ENCODE assay signal across 23 mouse cellular contexts in the genomic region with DNA sequence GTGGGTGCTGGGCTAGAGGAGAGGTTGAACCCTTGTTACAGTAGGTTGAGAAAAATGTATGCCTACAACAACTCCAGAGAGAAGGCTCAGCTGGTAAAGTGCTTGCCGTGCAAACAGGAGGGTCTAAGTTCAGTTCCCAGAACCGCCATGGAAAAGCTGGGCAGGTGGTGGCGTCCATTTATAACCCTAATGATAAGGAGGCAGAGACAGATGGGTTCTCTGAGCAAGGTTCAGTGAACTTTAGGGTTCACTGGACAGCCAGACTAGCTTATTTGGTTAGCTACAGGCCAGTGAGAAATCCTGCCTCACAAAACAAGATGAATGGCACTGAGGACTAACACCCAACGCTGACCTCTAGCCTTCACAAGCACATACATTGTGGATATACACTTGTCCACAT. TPM values are rescaled to one million over a fixed set of nuclear protein-coding genes. Genes with fewer than 3 reads are reported as not detected.
DNase-seq lines count a peak whose midpoint lies in the region; ATAC-seq and TF ChIP-seq lines count a peak whose summit lies in the region.
"Had no signal": no experiment of that assay in that cellular context is flagged by ENCODE, and none has a peak within 500 bp of the region (broad histone marks: within the 10 kb centered on the region; RNA-seq: fewer than 3 reads in every experiment).

No protein-coding gene starts in this region.

- no peak overlapping the region for H3K4me2 ChIP-seq in intestine, postnatal 0 days (replicated peaks; ENCODE audit: low read depth)
- H3K4me2 ChIP-seq: embryonic facial prominence, embryonic 15.5 days; heart, embryonic 12.5 days; hindbrain, embryonic 14.5 days; limb, embryonic 13.5 days; stomach, embryonic 15.5 days had no signal

- no peaks in the 10 kb centered on the region for H3K36me3 ChIP-seq in intestine, postnatal 0 days (ENCODE audit: control insufficient read depth, insufficient read depth)
- no peaks in the 10 kb centered on the region for H3K36me3 ChIP-seq in small intestine, adult 2 months (ENCODE audit: control insufficient read depth, insufficient read depth, low read length)
- H3K36me3 ChIP-seq: embryonic facial prominence, embryonic 15.5 days; heart, embryonic 12.5 days; limb, embryonic 13.5 days; stomach, embryonic 15.5 days had no signal

- no peak for TF ChIP-seq POLR2A in small intestine, adult 2 months (IDR thresholded peaks at IDR 0.05; ENCODE audit: low read depth, low read length)

- ATAC-seq in intestine, postnatal 0 days = peak; percentile 50
- ATAC-seq: forebrain, embryonic 16.5 days; liver, postnatal 0 days; midbrain, embryonic 16.5 days had no signal

- no peak overlapping the region for H3K4me3 ChIP-seq in intestine, postnatal 0 days (ENCODE audit: low read depth, low read length)
- no peak overlapping the region for H3K4me3 ChIP-seq in small intestine, adult 2 months (ENCODE audit: low read depth, low read length)
- H3K4me3 ChIP-seq in left cerebral cortex, adult 2 months = no peak overlapping the region
- H3K4me3 ChIP-seq: embryonic facial prominence, embryonic 15.5 days; heart, embryonic 12.5 days; limb, embryonic 13.5 days; megakaryocyte, embryonic 14.5 days; stomach, embryonic 15.5 days had no signal

- H3K27me3 ChIP-seq in intestine, postnatal 0 days (replicated peaks; ENCODE audit: control insufficient read depth, insufficient read depth, low read length) = no peaks in the 10 kb centered on the region
- no peaks in the 10 kb centered on the region for H3K27me3 ChIP-seq in small intestine, adult 2 months (ENCODE audit: control insufficient read depth, insufficient read depth, low read length)
- H3K27me3 ChIP-seq: embryonic facial prominence, embryonic 15.5 days; limb, embryonic 13.5 days; stomach, embryonic 15.5 days had no signal

- H3K27ac ChIP-seq in intestine, postnatal 0 days (ENCODE audit: low read depth, low read length) = no peak overlapping the region
- H3K27ac ChIP-seq in small intestine, adult 2 months (ENCODE audit: insufficient read depth, low read depth, low read length) = peak overlapping the region; percentile 59; the same call in 1 of the 2 replicates
- no peak overlapping the region for H3K27ac ChIP-seq in left cerebral cortex, adult 2 months
- H3K27ac ChIP-seq: embryonic facial prominence, embryonic 15.5 days; hindbrain, embryonic 14.5 days; kidney, postnatal 0 days; limb, embryonic 13.5 days; stomach, embryonic 15.5 days had no signal

- no peak overlapping the region for H3K9ac ChIP-seq in intestine, postnatal 0 days (ENCODE audit: low read depth, low read length)
- H3K9ac ChIP-seq: embryonic facial prominence, embryonic 15.5 days; heart, embryonic 12.5 days; hindbrain, embryonic 14.5 days; limb, embryonic 13.5 days; liver, postnatal 0 days; stomach, embryonic 15.5 days had no signal

- 50% methylated on average over 4 of the region's 4 CpGs for WGBS in intestine, postnatal 0 days
- WGBS in small intestine, adult 2 months = 28% methylated on average over 4 of the region's 4 CpGs

- DNase-seq in kidney, adult 11 months = peak; percentile 69
- DNase-seq in kidney, postnatal 4 days = no peak
- peak; percentile 5 for DNase-seq in urinary bladder, postnatal 10 days (ENCODE audit: low spot score)
- no peak for DNase-seq in urinary bladder, postnatal 4 days (ENCODE audit: low spot score in 2 of 2)
- no peak for DNase-seq in left cerebral cortex, adult 2 months (ENCODE audit: extremely low spot score in 1 of 2, low spot score in 2 of 2)
- no peak for DNase-seq in layer of hippocampus, postnatal 10 days (ENCODE audit: low spot score in 2 of 2)
- DNase-seq: adrenal gland, adult 2 months; cerebellum, adult 8-10 months; layer of hippocampus, adult 9-11 months; liver, postnatal 0 days; right cerebral cortex, postnatal 14 days; thymus, postnatal 14 days had no signal

- H3K9me3 ChIP-seq in intestine, postnatal 0 days (ENCODE audit: control insufficient read depth) = no peaks in the 10 kb centered on the region
- H3K9me3 ChIP-seq: embryonic facial prominence, embryonic 15.5 days; heart, embryonic 12.5 days; limb, embryonic 13.5 days; stomach, embryonic 15.5 days had no signal

- TF ChIP-seq CTCF in intestine, postnatal 0 days (IDR thresholded peaks at IDR 0.05; ENCODE audit: low read depth) = no peak
- TF ChIP-seq CTCF in small intestine, adult 2 months (IDR thresholded peaks at IDR 0.05; ENCODE audit: extremely low read depth, insufficient read length, insufficient replicate concordance, low read depth, low read length) = no peak
- TF ChIP-seq CTCF in left cerebral cortex, adult 2 months (IDR thresholded peaks at IDR 0.05) = no peak

- intact Hi-C loops in left cerebral cortex, adult 2 months (cut with DNase I) = no loop called here

- no peaks in the 10 kb centered on the region for H3K4me1 ChIP-seq in intestine, postnatal 0 days (replicated peaks; ENCODE audit: control insufficient read depth, insufficient read depth, low read length)
- peaks cover 14% of the 10 kb centered on the region; the same call in 1 of the 2 replicates for H3K4me1 ChIP-seq in small intestine, adult 2 months (ENCODE audit: control insufficient read depth, insufficient read depth, insufficient read length, low read length)
- H3K4me1 ChIP-seq: embryonic facial prominence, embryonic 15.5 days; limb, embryonic 13.5 days; stomach, embryonic 15.5 days had no signal

RNA-seq across cellular contexts. Expression of a gene that starts 51.8 kb away (rescaled TPM):
- polyA plus RNA-seq in intestine, postnatal 0 days (2015; fragmentation: Nextera tagmentation; extraction: Ambion mirVana) = 32.6 and 34.7 TPM in 2 replicates
- polyA plus RNA-seq in small intestine, adult 2 months (2012; rRNA removed) = 47.4 and 52.7 TPM in 2 replicates
- 10 to 100 TPM; 27.5 to 27.7 TPM for total RNA-seq in left cerebral cortex, adult 2 months (2021)
- total RNA-seq in layer of hippocampus, postnatal 10 days (2021) = 10 to 100 TPM; 23.0 to 23.2 TPM

Comparison
In these comparisons a context has a peak if more than half of its experiments do, and no peak if none do; other contexts are left out.
1. DNase-seq: peak in kidney, adult 11 months (single experiment) and urinary bladder, postnatal 10 days (single experiment); none in kidney, postnatal 4 days (0 of 2), urinary bladder, postnatal 4 days (0 of 2), left cerebral cortex, adult 2 months (0 of 2) and layer of hippocampus, postnatal 10 days (0 of 2).